Mouse (Mus musculus) ES-E14 (cell line): ENCODE measurements around the gene Gm28308.

Experiments used
- CHD2 ChIP-seq: IDR thresholded peaks from 2 replicates; pipeline ENCODE4 v1.6.1; 2014; ENCODE audit warnings: mild to moderate bottlenecking, low read depth, low read length, inconsistent platforms
- HCFC1 ChIP-seq: IDR thresholded peaks from 2 replicates; pipeline ENCODE4 v1.6.1; 2012; ENCODE audit warnings: low read length, inconsistent platforms, borderline replicate concordance; ENCODE audit not compliant: insufficient read depth
- MAFK ChIP-seq: IDR thresholded peaks from 2 replicates; pipeline ENCODE4 v1.6.1; 2014; ENCODE audit warnings: mild to moderate bottlenecking, low read depth, low read length, inconsistent platforms; ENCODE audit not compliant: insufficient read depth

GRCm38 (mm10) chr6:52218643-52219215, 5.6 kb upstream of the Gm28308 start:
- TF ChIP-seq CHD2 (no peak), HCFC1 (no peak), MAFK (no peak)
